Mouse (Mus musculus) cerebellum, adult (tissue): ENCODE data around the gene Slc39a10.
A peak's percentile ranks its signal among the peaks of the same experiment; 100 is the strongest.

Experiments used
- ATAC-seq: cut with Nextera tagmentation; 2 replicates; pipeline ENCODE4 v1.9.2; 2017; ENCODE audit warnings: mild to moderate bottlenecking, moderate library complexity, mixed read lengths; ENCODE audit not compliant: insufficient number of reproducible peaks, low FRiP score, low TSS enrichment

The Slc39a10 gene

DNA sequence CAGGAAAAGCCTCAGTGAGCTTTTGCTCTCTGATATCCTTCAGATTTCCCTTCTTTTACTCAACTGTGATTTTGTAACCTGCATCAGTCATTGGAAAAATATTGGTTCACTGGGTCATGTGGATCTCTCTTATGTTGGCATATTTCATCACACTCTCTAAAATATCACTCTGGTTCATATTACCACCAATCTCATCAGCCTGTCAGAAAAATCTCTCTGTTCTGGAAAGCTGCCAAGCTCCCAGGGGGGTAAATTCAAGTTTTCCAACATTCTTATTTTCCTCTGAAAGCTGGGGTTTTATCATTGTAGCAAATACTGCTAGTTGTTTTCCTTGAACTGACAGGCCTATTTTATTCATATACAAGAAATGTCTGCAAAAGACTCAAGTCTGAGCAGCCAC, 22.9 kb downstream of the Slc39a10 start:
- ATAC-seq = no peak

DNA sequence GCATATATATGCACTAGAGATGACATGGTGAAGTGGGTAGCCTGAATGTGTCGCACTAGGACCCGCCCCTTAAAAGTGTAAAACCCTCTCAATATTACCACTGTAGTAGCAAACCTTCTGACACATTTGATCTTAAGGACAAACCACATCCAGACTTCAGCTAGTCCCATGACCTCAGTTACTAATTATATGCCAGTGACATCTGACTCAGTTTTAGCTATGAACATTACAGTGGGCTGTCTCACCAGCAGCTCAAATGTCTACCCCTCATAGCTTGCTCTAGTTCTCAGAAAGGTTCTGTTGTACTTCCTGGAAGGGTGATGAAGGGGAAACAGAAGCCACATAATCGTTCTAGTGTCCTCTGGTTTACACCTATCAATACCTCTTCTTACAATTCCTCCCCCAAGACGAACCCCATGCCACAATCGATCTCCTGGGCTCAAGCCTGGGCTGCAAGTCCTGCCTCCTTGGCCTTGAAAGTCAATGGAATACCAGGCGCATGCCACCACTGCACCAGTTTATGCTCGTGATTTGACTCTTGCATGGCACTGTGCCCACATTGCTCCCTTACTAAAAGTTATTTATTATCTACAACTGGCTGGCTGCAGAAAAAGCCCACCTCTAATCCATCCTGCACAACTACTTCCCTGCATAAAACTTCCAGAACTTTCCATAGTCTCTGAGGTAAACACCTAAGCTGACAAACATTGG, 28.3 kb downstream of the Slc39a10 start:
- no peak for ATAC-seq

DNA sequence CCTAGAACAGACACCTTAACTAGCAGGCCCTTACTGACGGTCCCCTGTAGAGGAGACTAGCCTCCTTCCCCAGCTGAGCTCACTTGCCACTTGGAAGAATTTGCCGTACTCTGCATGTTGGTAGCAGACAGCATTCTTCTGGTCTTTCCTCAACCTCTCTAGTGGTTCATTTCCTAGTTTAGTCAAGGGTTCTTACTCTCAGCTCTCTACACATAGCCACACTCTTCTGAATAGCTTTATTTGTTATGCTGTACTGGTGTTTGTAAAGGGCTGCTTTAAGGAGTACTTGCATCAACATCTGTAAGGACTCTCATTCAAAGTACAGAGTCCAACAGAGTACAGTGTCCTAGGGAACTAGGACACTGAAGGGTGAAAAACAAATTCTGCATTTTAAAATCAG, 29.2 kb downstream of the Slc39a10 start:
- no peak for ATAC-seq

DNA sequence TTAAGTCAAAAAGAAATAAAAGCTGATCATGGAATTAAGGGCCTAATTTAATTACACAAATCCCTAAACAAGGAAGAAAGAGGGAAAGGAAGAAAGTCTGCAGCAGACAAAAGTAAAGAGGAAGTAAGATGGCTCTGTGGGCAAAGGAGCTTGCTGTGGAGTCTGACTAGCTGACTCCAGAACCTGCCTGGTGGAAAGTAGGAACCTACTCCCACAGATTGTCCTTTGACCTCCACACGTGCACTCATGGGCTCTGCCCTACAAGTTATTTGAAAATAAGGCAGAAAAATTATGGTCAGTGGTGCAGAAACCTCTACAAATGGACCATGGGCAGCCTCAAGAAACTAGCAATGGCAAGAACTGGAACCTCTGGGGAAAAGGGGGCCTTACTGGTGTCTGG, 32.6 kb downstream of the Slc39a10 start:
- no peak for ATAC-seq

DNA sequence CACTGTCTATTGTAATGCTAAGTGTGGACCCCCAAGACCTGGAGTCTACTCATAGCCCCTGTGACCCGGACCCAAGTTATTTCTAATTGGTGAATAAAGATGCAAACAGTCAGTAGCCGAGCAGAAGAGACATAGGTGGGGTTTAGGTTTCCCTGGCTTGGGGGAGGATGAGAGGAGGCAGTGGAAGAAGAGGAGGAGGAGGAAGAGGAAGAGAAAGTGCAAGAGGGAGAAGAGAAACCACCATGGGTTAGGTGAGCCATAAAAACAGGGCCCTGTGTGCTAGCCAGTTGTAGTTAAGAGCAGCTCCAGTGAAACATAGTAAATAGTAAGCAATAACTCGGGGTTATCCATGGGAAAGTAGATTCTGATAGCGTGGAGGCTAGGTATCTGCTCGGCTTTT, 34.1 kb downstream of the Slc39a10 start:
- ATAC-seq = no peak

DNA sequence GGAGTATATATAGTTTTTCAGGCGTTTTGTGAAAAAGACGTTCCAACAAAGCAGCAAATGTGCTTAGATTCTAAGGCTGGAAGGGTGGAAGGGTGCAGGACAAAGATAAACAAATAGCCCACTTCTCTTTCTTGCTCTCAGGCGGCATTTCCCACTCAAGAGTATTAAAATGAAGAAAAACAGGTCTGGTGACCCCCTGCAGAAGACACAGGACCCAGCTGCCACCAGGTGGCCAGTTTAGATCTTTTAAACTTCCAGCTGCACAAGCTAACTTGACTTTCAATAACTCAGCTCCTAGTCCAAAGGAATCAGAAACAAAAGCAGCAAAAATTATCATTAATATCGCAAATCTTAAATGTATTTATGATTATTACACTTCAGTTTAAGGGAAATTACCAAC, 36.2 kb downstream of the Slc39a10 start:
- no peak for ATAC-seq

DNA sequence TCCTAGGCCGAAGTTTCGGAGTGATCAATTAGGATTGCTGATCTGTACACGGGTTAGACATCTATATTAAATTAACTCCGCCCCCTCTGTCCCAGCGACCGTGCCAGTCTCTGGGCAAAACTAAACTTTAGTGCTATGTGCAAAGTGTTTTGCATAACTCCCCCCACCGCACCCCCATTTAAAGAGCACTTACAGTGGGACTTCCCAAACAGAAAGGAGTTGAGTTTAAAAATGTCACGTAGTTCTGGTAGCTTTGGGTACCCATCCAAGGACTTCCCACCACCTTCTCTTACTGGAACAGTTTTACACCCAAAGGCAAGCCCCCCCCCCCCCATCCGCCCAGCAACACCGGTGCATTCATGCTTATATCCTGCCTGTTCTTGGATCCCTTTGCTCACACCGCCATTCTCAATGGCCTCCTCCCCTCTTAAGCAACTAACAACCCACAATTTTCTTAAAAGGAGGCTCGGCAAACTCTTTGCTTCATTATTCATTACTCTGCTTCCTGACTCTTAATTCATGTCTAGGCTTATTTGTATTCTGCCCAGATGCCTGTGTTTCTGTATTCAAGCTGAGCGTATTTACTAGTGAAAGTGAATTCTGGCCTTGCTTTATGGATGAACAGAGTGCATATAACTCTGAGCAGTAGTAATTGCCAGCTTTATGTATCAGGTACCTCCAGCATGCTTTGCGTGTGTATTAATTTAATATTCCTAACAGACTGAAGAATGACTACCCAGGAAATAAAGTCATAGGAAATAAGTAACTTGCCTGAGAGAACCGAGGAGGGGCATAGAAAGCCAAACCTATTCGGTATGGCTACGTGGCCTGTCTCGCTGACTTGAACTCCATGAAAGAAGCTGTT, 38.4 kb downstream of the Slc39a10 start:
- ATAC-seq = no peak

DNA sequence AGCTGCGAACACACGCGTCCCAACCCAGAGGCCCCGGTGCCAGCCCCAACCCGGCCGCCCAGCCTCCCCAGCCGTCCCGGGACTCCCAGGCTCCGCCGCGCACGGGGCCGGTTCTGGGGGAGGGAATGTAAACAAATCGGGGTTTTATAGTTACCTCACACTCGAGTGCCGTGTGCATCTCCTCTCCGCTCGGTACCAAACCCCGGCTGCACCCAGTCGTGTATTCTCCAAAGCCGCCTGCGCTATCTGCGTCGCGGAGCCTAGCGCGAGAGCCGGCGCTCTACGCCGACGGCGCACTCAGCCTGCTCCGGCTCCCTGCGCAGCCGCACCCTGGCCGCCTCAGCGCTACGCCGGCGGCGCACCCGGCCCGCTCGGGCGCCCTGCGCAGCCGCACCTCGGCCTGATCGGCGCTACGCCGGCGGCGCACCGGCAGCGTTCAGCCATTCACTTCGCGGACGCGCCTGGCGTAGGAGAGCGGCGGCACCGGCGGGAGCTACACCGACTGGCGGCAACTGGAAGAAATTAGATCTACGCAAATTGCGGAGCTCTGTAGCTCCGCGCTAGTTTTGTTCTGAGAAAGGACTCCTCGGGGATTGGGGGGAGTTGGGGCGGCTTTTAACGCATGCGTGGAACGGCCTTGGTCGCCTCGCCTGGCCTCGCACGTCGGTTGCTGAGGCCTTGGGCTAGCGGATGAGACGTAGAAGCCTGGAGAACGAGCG, 39.2 kb downstream of the Slc39a10 start:
- peak; percentile 91 for ATAC-seq

DNA sequence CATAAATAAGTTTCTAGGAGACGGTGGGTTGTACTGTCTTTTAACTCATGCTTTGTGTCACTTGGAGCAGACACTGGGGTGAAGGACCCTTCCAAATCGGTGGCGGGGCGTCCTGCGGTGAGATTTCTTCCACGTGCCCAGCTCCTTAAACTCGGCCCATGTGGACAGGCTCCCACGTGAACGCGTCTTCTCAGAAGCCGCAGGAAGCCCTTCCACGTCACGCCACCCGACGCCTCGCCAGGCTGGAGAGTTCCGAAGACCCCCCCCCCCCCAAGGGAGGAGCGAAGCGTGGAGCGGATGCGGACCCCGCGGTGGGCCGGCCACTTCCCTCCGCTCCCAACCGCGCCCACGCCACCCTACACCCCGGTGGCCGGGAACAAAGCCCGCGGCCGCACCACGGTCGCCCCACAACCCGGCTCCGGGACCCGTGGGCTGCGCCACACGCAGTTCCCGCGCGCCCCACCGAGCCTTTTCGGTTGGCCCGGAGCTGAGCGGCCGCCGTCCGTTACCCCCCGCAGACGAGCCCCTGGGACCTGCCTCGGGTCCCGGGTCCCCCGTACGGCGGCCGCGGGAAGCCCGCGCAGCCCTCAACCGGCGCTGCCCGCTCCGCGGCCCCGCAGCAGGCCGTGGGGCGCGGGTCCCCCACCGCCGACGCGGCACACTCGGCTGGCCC, 39.9 kb downstream of the Slc39a10 start:
- ATAC-seq = peak; percentile 19

DNA sequence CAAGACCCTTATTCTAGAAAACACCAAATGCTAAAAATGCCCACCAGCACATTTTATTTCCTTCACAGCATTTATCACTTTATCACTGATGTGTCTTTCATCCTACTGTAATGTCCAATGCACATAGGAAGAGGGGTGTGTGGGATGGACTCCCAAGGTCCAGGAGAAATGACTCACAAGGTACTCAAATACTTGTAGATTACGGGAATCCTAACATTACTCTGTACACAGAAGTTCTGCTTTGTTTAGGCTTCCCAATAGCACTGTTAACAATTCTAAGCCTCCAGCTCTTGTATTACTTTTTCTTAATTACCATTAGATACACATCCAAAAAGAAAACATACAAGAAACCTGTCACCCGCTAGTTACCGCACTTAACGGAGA, 40.4 kb downstream of the Slc39a10 start:
- no peak for ATAC-seq

DNA sequence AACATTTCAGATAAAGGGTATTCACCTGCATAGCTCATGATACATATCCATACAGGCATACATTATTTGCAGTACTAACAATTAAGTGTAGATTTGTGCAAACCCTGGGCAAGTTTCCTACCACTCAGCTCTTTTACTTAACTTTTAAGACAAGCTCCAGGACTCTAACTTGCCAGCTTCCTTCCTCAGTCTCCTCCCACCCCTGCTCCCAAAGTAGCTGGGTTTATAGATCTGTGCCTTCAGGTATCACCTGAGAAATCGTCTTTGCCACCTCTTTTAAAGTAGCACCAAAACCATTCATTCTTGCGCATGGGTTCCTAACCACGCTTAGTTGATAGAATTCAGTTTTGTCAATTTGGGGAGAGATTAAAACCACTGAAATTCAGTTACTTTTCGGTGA, 41.1 kb downstream of the Slc39a10 start:
- no peak for ATAC-seq

DNA sequence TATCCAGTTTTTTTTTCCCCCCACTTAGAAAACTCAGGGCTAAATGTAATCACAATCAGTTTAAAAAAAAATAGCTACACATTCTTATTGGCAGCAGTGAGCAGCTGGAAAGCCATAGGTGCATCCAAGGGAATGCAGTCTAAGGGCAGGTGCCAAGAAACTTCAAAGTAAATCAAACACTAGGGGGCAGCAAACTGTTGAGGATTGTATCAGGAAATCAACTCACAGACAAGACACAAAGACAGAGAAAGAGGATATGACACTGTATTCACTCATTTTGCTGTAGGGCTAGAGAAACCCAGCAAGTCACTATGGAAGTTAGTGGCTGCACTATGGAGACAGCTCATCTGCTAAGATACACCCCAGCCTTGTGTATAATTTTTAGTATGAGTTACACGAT, 42.9 kb downstream of the Slc39a10 start:
- peak; percentile 8; the same call in 1 of the 2 replicates for ATAC-seq

DNA sequence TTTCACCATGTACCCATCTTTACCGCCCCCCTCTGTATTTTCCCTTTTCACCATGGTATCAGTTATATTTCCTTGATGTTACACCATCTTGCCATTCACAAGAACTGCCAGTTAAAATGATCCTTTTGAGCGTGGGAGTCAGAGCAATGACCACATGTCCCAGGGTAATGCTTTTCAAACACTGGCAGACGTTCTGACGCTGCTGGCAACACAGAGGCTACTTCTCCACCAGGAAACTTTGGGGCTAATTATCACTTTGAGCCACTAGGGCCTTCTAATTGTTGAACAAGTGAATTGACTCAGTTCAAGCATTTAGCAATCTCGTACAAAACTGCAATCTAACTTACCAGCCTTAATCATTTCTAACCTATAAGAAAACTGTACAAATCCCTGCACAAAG, 47.4 kb downstream of the Slc39a10 start:
- no peak for ATAC-seq

DNA sequence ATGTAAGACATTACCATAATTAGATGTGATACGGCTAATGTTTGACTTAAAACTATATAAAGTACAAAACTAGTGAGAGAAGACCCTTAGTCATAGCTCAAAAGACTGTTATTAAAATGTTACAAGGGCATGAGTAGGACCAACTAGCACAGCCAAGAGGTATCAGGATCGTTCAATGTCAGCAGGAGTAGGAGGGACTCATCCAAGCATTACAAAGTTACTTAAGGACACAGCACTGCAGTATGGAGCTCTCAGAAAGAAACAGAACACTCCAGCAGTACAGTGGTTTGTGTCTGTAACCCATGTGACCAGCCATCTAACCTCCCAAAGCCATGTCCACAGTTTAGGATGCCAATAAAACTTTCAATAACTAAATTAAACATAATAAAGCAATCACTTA, 48.4 kb downstream of the Slc39a10 start:
- no peak for ATAC-seq

DNA sequence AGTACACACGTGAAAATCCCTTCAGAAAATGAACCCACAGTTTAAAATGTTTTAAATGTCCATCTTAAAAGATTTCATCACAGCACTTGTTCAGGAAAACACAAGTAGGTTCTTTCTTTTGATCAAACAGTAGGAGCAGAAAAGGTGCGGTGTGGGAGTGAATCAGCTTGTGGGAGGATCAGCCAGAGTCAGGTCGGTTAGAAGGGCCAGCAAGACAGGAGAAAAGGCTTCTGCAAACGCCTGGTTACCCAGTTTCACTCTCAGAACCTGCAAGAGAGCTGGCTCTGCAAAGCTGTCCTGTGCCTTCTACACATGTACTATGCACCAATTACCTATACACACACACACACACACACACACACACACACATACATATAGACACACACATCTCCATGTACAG, 49.2 kb downstream of the Slc39a10 start:
- no peak for ATAC-seq

DNA sequence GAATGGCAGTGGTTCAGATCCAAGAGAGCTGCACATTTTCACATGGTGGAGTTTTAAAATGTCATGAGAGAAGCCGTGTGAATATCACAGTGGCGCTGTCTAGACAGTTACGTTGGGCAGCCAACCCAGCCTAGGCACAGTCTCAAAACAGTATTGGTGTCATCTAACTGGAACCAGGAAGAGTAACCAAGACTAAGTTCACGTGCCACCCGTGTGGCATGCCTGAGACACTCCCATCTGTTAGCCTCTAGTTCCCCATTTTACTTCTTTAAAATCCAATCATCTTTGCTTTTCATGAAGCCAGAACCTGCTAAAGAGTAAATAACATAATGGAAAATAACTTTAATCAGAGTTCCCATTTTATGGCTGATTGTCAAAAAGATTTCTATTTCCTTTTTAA, 60.7 kb downstream of the Slc39a10 start:
- no peak for ATAC-seq

DNA sequence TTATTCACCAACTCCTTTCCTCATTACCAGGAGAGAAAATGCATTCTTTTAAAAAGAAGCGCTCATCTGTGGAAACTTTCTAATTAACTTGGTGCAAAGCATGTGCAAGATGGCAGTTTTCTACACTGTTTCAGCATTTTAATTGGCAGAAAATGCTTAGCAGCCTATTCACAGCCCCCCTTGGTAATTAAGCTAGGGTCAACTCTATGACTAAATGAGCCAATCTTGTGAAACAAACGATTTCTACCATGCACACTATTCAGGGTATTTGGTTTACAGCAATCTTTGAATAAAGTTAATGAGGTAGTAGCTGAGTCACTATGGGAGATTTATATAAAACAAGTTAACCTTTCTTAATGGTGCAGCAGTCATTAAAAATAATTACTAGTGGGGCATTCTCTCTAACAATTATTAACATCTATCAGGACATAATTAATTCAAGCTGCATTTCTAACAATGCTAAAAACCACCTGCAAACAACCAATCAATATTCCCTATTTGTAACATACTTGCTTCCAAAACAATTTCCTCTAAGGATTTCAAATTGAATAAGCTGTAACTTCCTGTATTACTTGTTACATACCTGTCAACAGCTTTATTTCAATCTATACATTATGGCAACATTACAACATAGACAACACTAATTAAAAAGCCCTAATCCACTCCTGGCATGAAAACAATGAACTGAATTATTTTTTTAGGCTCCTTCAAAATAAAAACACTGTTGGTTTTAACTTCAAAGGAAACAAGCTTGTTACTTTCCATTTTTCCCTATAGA, 62.4 kb downstream of the Slc39a10 start:
- no peak for ATAC-seq

DNA sequence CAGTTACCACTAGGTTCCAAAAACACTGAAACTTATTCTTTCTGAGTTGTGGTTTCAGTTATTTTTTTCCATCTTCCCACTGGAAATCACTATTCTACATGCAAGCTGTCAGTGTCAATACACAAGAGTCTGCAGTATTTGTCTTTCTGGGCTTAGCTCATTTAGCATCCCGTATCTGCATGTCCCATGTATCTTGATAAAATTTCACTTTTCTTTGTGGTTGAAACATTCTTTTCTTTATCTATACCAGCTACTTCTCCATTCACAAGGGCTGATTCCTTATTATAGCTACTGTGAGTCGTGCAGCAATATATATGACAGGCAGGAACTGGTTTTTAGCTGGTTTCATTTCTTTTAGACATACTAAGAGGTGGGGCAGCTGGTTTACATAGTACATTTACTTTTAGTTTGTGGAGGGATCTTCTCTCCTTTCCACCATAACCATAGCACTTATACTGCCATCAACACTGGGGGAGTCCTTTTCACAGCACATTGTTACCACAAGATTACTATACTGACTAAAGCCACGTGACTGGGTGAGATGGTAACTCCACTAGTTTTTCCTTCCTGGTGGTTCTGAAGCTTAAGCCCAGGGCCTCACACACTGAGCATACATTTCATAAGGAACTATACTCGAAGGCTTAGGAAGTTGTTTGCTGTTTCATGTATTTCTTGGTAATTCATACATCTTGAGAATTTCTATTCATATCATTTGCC, 70.2 kb downstream of the Slc39a10 start:
- no peak for ATAC-seq

DNA sequence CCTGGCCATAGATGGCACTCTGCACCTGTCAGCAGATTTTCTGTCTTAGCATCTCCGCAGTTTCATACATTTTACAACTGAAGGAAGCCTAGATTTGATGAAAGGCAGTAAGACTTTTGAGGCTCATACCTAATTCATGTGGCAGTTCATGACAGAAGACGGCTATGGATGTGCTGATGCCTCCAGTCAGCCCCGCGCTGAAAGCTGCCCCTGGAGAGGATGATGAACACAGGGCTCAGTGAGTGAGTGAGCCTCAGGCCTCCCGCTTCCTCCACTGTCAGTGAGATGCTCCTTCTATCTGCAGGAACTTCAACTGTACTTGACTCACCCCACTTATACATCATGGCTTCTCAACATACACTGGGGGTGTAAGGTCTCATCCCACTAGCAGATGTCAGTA, 74.7 kb downstream of the Slc39a10 start:
- ATAC-seq = no peak
